Mouse (Mus musculus): Measurements from ENCODE around the gene Rdh9. TPM values are rescaled to one million over a fixed set of nuclear protein-coding genes. Genes with fewer than 3 reads are reported as not detected.

The Rdh9 gene
- polyA plus RNA-seq, 1 experiment = 40.9 TPM

- Histone ChIP-seq H3K36me3 (ENCODE audit: control insufficient read depth, insufficient read depth, low read length) (peaks cover 6% of the 10 kb centered on the region), H3K4me3 (ENCODE audit: low read depth, low read length) (no peak overlapping the region), H3K27ac (ENCODE audit: insufficient read depth, low read depth, low read length) (peak overlapping the region; percentile 76), H3K4me1 (ENCODE audit: control insufficient read depth, insufficient read depth, insufficient read length, low read length) (peaks cover 24% of the 10 kb centered on the region; the same call in 1 of the 2 replicates), H3K27me3 (ENCODE audit: control insufficient read depth, insufficient read depth, low read length) (no peaks in the 10 kb centered on the region)
- TF ChIP-seq POLR2A (IDR thresholded peaks at IDR 0.05; ENCODE audit: low read depth, low read length) = no peak
- no peak for TF ChIP-seq CTCF (IDR thresholded peaks at IDR 0.05; ENCODE audit: extremely low read depth, insufficient read length, insufficient replicate concordance, low read depth, low read length)
- 49% methylated on average over 4 of the region's 4 CpGs for WGBS
These were observed 39.3 kb upstream of the Rdh9 start for GRCm38 (mm10) chr10:127736916-127737315.

GRCm38 (mm10) chr10:127737552-127737951 is 38.6 kb upstream of the Rdh9 start:
- no peak overlapping the region for H3K4me3 ChIP-seq (ENCODE audit: low read depth, low read length)
- H3K27me3 ChIP-seq (ENCODE audit: control insufficient read depth, insufficient read depth, low read length) = no peaks in the 10 kb centered on the region
- no peak for TF ChIP-seq CTCF (IDR thresholded peaks at IDR 0.05; ENCODE audit: extremely low read depth, insufficient read length, insufficient replicate concordance, low read depth, low read length)
- no peak for TF ChIP-seq POLR2A (IDR thresholded peaks at IDR 0.05; ENCODE audit: low read depth, low read length)
- H3K4me1 ChIP-seq (ENCODE audit: control insufficient read depth, insufficient read depth, insufficient read length, low read length) = peaks cover 24% of the 10 kb centered on the region; the same call in 1 of the 2 replicates
- peaks cover 12% of the 10 kb centered on the region for H3K36me3 ChIP-seq (ENCODE audit: control insufficient read depth, insufficient read depth, low read length)
- peak overlapping the region; percentile 56 for H3K27ac ChIP-seq (ENCODE audit: insufficient read depth, low read depth, low read length)
- whole genome bisulfite sequencing = 32% methylated on average over 2 of the region's 2 CpGs

DNA sequence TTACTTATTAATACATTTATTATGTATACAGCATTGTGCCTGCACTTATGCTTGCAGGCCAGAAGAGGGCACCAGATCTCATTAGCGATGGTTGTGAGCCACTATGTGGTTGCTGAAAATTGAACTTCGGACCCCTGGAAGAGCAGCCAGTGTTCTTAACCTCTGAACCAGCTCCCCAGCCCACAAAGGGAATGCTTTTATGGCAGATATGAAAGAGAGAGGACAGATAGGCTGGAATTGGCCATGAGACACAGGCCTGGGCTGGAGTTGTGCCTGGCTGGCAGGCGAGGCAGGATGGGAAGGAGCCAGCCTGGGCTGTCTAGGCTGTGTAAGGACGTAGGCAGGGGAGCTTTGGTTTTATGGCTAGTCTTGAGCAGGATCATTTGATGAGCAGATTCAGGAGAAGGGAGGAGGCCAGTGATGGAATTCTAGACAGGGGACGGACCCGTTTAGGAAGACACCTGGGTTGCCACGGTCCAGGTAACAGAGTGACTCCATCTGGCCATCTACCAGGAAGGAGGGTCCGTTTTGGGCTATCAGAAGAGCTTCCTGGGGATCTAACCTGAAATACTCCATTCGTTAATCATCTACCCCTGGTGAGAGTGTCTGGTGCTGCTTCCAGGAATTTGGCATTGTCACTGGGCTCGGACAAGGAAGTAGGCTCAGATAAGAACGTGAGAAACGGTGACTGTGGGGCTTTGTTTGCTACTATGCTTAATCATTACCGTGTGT is 37.9 kb upstream of the Rdh9 start:
- peak; percentile 64; the same call in 1 of the 2 replicates for TF ChIP-seq CTCF (IDR thresholded peaks at IDR 0.05; ENCODE audit: extremely low read depth, insufficient read length, insufficient replicate concordance, low read depth, low read length)
- TF ChIP-seq POLR2A (IDR thresholded peaks at IDR 0.05; ENCODE audit: low read depth, low read length) = peak; percentile 69; the same call in 1 of the 2 replicates
- Histone ChIP-seq H3K27ac (ENCODE audit: insufficient read depth, low read depth, low read length) (peak overlapping the region; percentile 97), H3K36me3 (ENCODE audit: control insufficient read depth, insufficient read depth, low read length) (peaks cover 20% of the 10 kb centered on the region), H3K4me3 (ENCODE audit: low read depth, low read length) (peak overlapping the region; percentile 18), H3K27me3 (ENCODE audit: control insufficient read depth, insufficient read depth, low read length) (no peaks in the 10 kb centered on the region), H3K4me1 (ENCODE audit: control insufficient read depth, insufficient read depth, insufficient read length, low read length) (peaks cover 24% of the 10 kb centered on the region; the same call in 1 of the 2 replicates)
- 15% methylated on average over 13 of the region's 13 CpGs for WGBS

DNA sequence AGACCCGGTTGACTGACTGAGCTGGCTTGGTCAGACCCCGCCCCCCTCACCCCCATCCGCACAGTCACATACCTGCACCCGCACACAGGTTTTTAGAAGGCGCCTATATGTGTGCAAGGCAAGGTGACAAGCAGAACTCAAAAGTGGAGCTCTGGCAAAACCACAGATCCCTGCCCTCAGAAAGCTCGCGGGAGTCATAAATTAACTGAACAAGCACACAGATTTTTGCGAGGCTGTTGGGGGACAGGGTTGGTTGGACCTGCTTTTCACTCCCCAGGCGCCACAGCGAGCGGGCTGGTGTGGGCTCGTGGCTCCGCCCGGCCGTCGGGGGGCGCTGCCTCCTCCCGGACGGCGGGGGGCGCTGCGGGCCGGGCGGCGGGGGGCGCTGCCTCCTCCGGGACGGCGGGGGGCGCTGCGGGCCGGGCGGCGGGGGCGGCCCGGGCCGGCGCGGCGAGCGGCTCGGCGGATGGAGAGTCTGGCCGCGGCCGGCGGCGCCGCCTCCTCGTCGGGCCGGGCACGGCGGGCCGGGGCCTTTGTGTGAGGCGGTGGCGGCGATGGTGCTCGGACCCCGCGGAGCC is 37.0 kb upstream of the Rdh9 start, which contains the start of gene Zbtb39:
Gene Zbtb39 (plus strand): TSS at position 456 of the 578 bp plus-strand sequence.
- Histone ChIP-seq H3K36me3 (ENCODE audit: control insufficient read depth, insufficient read depth, low read length) (peaks cover 28% of the 10 kb centered on the region), H3K4me3 (ENCODE audit: low read depth, low read length) (peak within 1 kb of the TSS; percentile 86), H3K27me3 (ENCODE audit: control insufficient read depth, insufficient read depth, low read length) (no peaks in the 10 kb centered on the region), H3K27ac (ENCODE audit: insufficient read depth, low read depth, low read length) (peak within 1 kb of the TSS; percentile 97), H3K4me1 (ENCODE audit: control insufficient read depth, insufficient read depth, insufficient read length, low read length) (peaks cover 21% of the 10 kb centered on the region; the same call in 1 of the 2 replicates)
- 3% methylated on average over 53 of the region's 61 CpGs for WGBS
- TF ChIP-seq POLR2A (IDR thresholded peaks at IDR 0.05; ENCODE audit: low read depth, low read length) = peak; percentile 12; the same call in 1 of the 2 replicates
- TF ChIP-seq CTCF (IDR thresholded peaks at IDR 0.05; ENCODE audit: extremely low read depth, insufficient read length, insufficient replicate concordance, low read depth, low read length) = peak; percentile 38; the same call in 1 of the 2 replicates

- no peak for TF ChIP-seq POLR2A (IDR thresholded peaks at IDR 0.05; ENCODE audit: low read depth, low read length)
- no peak for TF ChIP-seq CTCF (IDR thresholded peaks at IDR 0.05; ENCODE audit: extremely low read depth, insufficient read length, insufficient replicate concordance, low read depth, low read length)
- Histone ChIP-seq H3K27me3 (ENCODE audit: control insufficient read depth, insufficient read depth, low read length) (no peaks in the 10 kb centered on the region), H3K36me3 (ENCODE audit: control insufficient read depth, insufficient read depth, low read length) (peaks cover 34% of the 10 kb centered on the region), H3K4me3 (ENCODE audit: low read depth, low read length) (peak overlapping the region; percentile 86), H3K27ac (ENCODE audit: insufficient read depth, low read depth, low read length) (peak overlapping the region; percentile 58), H3K4me1 (ENCODE audit: control insufficient read depth, insufficient read depth, insufficient read length, low read length) (peaks cover 21% of the 10 kb centered on the region; the same call in 1 of the 2 replicates)
- under 1% methylated on average over 54 of the region's 55 CpGs for whole genome bisulfite sequencing
These were observed 36.5 kb upstream of the Rdh9 start for GRCm38 (mm10) chr10:127739661-127740161.

DNA sequence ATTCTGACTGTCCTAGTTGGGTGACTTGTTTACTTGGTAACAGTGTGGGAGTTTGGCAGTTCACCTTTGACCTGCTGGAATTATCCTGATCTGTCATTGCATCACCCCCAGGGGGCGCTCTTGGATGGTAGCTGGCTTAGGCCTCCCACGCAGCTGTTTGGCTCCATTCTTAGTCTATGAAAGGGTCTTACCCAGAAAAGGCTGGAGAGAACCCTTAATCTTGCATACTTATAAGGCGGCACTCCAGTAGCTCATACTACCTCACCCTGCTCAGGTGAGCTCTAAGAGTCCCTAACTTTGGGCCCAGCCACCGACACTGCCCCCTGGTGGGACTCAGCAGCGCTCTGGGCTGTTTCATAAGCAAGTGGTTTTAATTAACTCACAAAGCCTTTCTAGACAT is 31.5 kb upstream of the Rdh9 start:
- Histone ChIP-seq H3K4me1 (ENCODE audit: control insufficient read depth, insufficient read depth, insufficient read length, low read length) (peaks cover 2% of the 10 kb centered on the region; the same call in 1 of the 2 replicates), H3K27ac (ENCODE audit: insufficient read depth, low read depth, low read length) (no peak overlapping the region), H3K4me3 (ENCODE audit: low read depth, low read length) (no peak overlapping the region), H3K36me3 (ENCODE audit: control insufficient read depth, insufficient read depth, low read length) (peaks cover 62% of the 10 kb centered on the region), H3K27me3 (ENCODE audit: control insufficient read depth, insufficient read depth, low read length) (no peaks in the 10 kb centered on the region)
- TF ChIP-seq CTCF (IDR thresholded peaks at IDR 0.05; ENCODE audit: extremely low read depth, insufficient read length, insufficient replicate concordance, low read depth, low read length) (peak; percentile 97; the same call in 1 of the 2 replicates), POLR2A (IDR thresholded peaks at IDR 0.05; ENCODE audit: low read depth, low read length) (no peak)
- 64% methylated on average over 5 of the region's 5 CpGs for WGBS

- TF ChIP-seq CTCF (IDR thresholded peaks at IDR 0.05; ENCODE audit: extremely low read depth, insufficient read length, insufficient replicate concordance, low read depth, low read length) = no peak
- TF ChIP-seq POLR2A (IDR thresholded peaks at IDR 0.05; ENCODE audit: low read depth, low read length) = no peak
- Histone ChIP-seq H3K4me1 (ENCODE audit: control insufficient read depth, insufficient read depth, insufficient read length, low read length) (peaks cover 2% of the 10 kb centered on the region; the same call in 1 of the 2 replicates), H3K4me3 (ENCODE audit: low read depth, low read length) (no peak overlapping the region), H3K27ac (ENCODE audit: insufficient read depth, low read depth, low read length) (no peak overlapping the region), H3K27me3 (ENCODE audit: control insufficient read depth, insufficient read depth, low read length) (no peaks in the 10 kb centered on the region), H3K36me3 (ENCODE audit: control insufficient read depth, insufficient read depth, low read length) (peaks cover 62% of the 10 kb centered on the region)
- WGBS = 51% methylated on average over 5 of the region's 5 CpGs
These were observed 30.3 kb upstream of the Rdh9 start for GRCm38 (mm10) chr10:127745886-127746285.
